Comparison of ENCODE assay signal across 15 mouse cellular contexts in genomic region chr11:5102384-5102783, GRCm38 (mm10).
"Had no signal": no experiment of that assay in that cellular context is flagged by ENCODE, and none has a peak within 500 bp of the region (broad histone marks: within the 10 kb centered on the region; RNA-seq: fewer than 3 reads in every experiment).

No protein-coding gene starts in this region.

- H3K9ac ChIP-seq: limb, embryonic 15.5 days; midbrain, embryonic 12.5 days; neural tube, embryonic 13.5 days; stomach, embryonic 15.5 days had no signal

- H3K9me3 ChIP-seq: limb, embryonic 15.5 days; megakaryocyte, embryonic 14.5 days; midbrain, embryonic 12.5 days; neural tube, embryonic 13.5 days; stomach, embryonic 15.5 days had no signal

- DNase-seq: kidney, adult 2 months; kidney, postnatal 25 days; lung, adult 2 months; lung, postnatal 4 days; right cerebral cortex, postnatal 14 days; thymus, adult 2 months; thymus, postnatal 25 days had no signal

- H3K27ac ChIP-seq: left cerebral cortex, adult 2 months; limb, embryonic 15.5 days; midbrain, embryonic 12.5 days; neural tube, embryonic 13.5 days; stomach, embryonic 15.5 days had no signal

- H3K4me3 ChIP-seq: left cerebral cortex, adult 2 months; limb, embryonic 15.5 days; midbrain, embryonic 12.5 days; neural tube, embryonic 13.5 days; stomach, embryonic 15.5 days had no signal

- ATAC-seq: lung, postnatal 0 days; midbrain, embryonic 16.5 days had no signal

- H3K27me3 ChIP-seq: limb, embryonic 15.5 days; megakaryocyte, embryonic 14.5 days; midbrain, embryonic 12.5 days; neural tube, embryonic 13.5 days; stomach, embryonic 15.5 days had no signal

- H3K4me2 ChIP-seq: limb, embryonic 15.5 days; midbrain, embryonic 12.5 days; neural tube, embryonic 13.5 days; stomach, embryonic 15.5 days had no signal
